Mouse (Mus musculus) lung, postnatal 10 days (tissue): ENCODE results near the gene Cotl1.

ENCODE experiments used
- DNase-seq: peaks from one replicate; pipeline ENCODE4 v3.0.0; 2021

Cotl1 gene

DNA sequence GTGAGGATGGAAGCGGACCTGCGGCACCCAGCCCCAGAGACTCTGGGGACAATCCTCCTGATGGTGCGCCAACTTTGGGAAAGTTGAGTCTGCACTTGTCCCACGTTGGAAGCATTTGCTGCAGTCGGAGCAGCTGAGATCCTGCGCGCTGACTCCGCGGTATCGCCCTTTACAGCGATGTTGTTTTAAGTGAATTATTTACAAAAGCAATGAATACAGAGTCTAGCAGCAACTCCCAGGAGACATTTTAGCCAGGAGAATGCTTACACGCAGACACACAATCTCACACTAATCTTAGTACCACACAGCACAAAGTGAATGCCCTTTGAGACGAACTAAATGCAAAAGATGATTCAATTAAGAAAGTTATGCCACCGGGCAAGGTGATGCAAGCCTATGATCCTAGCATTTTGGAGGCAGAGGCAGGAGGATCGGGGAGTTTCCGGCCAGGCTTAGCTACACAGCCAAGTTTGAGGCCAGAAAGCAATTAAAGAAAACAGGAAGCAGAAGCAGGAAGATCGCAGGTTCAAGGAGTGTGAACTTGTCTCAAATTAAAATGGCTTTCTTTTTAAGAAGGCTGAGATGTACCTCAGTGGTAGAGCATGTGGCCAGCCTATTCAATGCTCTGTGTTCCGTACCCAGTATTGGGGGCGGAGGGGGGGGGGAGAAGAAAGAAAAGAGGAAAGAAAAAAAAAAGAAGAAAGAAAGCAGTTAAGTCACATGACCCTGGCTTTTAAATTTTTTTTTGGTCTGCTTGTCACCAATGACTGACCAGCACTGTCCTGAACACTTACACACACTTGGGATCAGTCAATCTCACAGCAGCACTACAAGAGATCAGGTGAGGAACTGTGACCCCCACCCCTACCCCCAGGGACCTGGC, 2.0 kb downstream of the Cotl1 start:
- no peak for DNase-seq

DNA sequence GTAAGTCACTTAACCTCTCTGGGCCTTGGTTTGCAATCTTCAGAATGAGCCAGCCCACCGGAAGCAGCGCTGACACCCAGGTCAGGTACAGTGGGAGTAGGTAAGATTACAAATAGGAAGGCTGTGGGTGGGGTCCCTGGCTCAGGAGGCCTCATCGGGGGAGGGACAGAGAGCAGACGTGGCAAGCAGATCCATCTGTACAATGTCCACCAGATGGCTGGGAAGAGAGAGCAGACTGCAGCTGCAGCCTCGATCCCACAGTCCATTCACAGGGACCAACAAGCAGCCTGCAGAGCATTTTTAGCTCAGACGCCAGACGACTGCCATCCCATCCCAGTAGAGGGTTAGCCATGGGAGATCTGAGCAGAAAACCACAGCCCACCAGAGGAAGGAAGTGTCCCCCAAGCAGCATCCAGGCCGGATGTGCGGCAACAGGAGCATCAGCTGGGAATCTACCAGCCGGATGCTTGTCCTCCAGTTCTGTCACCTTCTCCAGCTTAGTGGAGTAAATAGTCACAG, 2.7 kb downstream of the Cotl1 start:
- DNase-seq = peak; percentile 46

DNA sequence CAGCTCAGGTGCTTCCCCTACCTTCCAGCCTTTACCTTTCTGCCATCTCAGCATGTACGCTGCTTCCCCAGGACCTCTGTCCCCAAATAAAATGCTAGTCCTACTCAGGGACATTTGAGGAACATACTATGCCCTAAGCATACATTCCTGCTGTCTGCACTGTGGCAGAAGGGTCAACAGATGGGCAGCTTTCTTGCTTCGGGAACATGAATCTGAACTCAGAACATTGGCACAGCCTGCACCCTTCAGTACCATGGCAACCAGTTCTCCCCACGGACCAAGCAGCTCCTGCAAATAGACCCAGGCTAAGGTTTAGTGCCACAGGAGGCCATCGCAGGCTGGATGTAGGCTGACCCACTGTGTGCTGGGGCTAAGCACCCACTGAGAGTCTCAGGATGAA, 3.5 kb downstream of the Cotl1 start:
- DNase-seq = no peak

DNA sequence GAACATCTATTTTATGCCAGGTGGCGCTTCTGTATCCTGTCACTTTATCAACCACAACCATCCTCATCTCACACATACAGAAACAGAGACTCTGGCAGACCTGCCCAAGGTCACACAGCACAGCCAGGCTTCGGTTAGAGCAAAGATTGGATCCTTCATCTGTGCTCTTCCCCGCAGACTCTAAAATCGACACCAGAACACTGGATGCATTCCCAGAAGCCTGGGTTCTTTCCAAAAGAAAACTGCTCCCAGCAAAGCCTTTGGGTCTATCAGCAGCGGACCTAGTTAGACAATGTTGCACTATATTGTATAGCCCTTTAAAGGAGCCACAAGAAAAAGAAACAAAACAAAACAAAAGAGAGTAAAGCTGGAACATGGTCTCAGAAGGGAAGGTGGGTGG, 5.1 kb downstream of the Cotl1 start:
- DNase-seq = no peak

DNA sequence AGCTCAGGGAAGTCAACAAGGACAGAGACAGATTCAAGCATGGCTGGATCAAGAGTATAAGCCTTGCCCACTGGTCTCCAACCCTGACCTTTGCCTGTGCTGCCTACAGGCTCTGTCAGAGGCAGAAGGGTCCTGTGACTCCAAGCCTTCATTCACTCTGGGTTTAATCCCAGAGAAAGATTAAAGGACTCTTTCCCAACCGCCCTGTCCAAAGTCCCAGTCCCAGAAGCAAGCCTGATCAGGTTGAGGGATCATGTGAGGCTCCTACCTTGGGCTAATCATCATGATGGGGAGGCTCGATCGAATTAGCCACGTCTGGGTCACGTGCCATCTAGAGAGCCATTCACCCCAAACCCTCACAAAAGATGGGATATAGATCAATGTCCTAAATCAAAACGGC, 5.7 kb downstream of the Cotl1 start:
- no peak for DNase-seq

DNA sequence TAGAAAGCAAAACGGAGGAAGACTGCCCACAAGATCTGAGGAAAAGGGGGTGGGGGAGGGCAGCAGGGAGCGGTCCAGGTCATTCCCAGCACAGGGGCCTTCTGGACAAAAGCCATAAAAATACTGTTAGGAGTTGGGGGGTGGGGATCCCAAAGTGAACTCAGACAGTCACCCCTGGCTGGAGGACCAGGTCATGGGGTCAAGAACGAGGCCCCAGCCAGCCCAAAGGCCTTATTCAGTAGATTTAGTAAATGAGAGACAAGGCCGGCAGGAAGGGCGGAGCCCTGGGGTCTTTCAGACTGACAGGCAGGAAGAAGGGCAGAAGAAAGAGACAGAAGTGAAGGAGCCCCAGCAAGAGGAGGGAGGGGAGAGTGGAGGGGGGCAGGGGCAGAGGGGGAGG, 7.4 kb downstream of the Cotl1 start:
- DNase-seq = no peak

DNA sequence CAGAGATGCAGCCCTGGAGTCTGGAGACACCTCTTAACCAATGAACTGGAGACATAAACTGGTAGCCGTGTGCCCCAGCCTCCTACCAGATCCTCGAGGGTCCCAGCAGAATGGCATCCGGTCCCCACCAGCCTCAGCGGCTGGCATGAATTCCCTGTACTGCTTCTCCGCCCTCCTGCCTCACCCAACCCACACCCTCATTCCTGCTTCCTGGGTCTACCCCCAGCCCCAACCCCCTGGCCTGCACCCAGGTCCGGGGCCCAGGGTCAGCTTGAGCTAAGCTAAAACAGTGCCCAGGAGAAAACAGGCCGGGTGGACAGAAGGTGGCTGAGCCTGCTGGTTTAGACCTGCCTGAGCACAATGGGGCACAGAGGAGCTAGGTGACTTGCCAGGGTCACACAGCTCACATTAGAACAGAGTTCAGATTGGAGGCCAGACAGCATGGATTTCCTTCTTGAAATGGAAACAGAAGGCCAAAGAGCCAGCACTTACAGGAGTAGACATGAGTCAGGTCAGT, 8.2 kb downstream of the Cotl1 start:
- DNase-seq = no peak

DNA sequence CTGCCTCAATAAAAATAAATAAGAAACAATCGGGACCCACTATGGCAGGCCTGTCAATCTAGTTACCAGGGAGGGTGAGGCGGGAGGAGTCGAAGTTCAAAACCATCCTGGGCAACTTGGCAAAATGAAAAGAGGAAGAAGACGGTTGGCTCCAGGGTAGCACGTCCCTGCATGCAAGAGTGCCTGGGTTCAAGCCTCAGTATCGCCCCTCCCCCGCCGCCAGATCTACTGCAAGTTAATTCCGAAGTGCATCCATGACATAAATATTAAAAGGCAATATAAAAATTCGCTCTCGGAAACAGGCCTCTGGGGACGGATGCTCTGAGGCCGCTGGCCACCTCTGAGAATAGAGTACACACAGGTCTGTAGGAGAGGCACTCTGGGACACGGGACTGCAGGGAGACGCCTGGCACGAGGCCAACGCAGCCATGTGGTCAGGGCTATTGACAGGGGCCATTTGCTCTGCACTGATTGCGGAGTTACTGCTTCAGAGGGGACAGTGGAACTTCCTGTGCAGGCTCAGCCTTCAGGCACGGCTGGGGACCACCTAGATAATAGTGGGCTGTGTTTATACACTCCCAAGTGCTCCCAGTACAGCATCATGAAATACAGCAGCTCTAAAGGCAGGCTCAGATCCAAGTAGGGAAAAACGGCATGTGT, 8.9 kb downstream of the Cotl1 start:
- DNase-seq = peak; percentile 82

DNA sequence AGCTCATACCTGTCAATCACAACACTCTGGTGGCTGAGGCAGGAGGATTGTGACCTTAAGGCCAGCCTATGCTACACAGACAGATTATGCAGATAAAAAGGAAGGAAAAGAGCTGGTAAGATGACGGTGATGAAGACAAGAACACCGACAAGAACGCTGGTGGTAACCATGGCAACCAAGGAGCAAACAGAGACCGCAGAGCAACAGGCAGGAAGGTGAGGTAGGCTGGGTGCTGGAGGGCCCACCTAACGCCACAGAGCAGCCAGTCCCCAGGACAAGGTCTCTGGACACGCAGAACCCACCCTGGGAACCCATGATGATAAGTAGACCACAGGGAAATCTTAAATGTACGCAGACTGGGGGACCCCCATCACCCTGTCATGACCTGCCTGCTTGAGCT, 9.8 kb downstream of the Cotl1 start:
- DNase-seq = no peak

DNA sequence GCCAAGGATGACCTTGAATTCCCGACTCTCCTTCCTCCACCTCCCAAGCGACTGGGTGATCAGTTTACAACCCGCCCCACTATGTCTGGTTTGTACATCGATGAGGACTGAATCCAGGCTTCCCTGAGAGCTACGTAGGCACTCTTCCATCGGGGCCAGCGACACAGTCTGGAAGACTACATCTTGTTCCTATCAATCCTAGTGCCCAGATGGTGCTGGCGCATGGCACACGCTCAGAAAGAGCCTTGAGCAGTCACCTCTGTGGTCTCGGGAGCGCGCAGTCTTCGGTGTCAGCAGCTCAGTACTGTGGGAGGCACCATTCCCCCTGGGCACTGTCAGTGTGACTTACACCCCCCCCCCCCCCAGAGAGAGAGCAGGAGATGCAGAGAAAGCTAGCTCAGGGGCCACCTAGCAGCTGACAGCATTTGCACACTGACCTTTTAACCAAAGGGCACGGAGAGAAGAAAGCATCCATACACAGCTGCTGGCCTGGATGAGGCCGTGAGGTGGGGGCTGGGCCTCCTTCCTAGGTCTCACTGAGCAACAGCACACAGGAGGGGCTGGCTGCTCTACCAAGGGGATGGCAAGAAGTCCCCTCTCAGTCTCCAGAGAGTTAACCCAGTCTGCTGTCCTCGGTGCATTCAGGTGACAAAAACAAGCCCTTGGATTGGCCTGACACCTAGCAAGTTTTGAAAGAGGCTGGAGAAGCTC, 10.3 kb downstream of the Cotl1 start:
- no peak for DNase-seq

DNA sequence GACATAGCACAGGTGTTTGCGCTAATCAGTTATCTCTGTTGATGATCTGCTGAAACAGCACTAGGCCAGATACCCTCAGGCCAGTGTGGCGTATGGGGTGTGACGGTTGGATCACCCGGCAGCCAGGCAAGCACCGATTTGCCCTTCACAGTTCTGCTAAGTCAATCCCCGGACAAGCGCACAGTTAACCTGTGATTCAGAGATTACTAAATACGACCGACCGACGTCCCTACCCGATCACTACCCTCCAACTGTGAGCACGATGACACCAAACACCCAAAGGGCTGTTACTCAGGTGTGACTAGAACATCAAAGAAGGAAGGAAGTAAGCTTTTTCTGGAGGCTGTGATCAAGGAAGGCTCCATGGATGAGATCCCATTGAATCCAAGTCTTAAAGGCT, 10.9 kb downstream of the Cotl1 start:
- DNase-seq = no peak

DNA sequence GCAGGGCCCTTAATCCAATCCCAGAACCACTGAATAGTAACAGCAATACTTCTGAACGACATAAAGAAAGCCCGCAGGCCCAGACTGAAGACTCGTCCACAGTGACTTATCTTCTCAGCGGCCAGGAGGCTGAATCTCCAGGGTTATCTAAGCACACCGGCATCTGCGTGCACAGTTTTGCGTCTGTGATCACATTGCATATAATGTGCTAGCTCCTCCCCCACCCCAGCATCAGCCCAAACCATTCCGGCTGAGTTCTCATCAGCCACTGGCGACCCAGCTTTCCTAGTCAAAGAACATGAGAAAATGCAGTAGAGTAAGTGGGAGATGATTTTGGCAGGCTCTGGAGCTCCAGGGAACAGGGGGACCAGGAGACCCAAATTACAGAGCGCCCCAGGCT, 11.3 kb downstream of the Cotl1 start:
- DNase-seq = no peak

DNA sequence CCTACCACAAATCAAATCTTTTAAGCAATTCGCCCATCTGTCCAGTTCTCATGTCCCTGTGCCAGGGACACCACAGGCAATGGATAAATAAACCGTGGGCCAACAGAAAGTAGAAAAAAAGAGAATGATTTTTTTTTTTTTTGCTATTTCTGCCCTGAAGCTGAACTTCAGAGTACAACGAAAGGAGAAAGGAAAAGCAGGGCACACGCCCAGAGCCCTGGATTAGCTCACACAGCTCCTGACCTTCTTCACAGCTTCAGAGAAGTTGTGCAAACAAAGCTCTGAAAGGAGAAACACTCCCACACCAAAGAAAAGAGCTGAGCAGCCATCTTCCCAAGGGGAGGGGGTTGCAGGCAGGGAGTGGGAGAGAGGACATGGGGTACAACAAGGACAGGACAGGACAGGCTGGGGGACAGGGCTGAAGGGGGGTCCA, 12.6 kb downstream of the Cotl1 start:
- peak; percentile 65 for DNase-seq

DNA sequence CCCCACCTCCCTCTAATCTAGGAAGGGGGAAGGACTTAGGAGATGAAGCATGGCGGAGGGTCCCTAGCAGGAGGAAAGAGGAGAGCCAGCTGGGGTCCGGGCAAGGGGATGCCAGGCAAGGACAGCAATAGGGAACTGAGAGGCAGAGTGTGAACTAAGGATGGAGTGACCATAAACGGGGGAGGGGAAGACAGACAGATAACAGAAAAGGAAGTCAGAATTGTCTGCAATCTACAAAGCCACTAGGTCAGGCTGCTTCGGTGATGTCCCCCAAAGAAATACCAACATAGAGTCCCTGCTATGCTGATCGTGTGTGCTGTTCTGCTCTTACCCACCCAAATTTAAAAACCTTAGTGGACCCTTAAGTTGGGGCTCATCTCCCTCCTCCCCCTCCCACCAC, 13.4 kb downstream of the Cotl1 start:
- DNase-seq = no peak

DNA sequence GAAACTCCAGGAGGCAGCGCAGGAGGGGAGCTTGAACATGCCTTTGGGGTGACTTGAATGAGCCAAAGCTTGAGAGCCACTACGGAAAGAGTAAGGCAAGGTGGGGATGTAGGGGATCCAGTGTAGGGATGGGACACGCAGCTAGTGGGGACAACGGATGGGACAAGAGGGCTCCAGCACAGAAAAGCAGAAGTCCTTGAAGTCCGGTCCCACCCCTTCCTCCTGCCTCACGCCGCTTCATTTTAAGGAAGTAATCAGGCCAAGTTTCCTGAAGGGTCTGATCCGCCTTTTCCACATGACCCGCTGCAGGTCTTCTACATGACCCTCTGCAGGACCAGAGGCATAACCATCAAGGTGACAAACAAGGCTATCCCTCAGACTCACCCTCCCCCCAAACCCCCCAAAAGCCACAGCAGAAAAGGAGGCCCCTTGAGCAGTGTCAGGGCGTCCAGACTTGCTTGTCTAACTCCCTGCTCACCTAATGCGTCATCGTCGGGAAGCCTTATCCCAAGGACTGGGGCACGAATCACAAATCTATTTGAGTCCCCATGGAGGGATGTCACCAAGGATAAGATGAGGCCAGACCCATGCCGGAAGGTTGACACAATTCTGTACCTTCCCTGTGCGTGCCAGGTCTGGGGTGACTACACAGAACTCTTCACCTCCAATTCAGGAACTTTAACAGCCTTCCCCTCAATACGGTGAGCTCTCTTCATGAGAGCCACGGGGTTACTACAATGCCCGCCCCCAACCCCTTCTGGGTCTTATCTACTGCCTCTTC, 14.2 kb downstream of the Cotl1 start:
- DNase-seq = no peak

DNA sequence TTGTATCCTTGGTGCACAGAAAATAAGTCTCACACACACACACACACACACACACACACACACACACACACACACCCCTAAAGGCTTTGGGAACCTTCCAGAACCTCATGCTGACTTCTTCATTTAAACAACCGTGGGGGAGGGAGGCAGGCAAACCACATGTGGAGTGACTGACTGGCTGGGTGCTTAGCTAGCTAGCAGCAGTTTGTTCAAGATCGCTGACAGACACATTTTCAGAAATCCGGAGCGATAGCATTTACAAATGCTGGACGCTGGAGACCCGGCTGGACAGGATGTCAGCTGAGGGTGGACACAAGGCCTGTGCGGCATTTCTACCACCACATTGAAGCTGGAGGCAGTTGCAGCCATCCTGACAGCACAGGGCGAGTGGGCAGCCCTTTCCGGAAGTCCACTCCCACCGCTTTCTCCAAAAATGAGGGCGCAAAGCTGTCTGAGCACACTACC, 15.5 kb downstream of the Cotl1 start:
- peak; percentile 81 for DNase-seq

DNA sequence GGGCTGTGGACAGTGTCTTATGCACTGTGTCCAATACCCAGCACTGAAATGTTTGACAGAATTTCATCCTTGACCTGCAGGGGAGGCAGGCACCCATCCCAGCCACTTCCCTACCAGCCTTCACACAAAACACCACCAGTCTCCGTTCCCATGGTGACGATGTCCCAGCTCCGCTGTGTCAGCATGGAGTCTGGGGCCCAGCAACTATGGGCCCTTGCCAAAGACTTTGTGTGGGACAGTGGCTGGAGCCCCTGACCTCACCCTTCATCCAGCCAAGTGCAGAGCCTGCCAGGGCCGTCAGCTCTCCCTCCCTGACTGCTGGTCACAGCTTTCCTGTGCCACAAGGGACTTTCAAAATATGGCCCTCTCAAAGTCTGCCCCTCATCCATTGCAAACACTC, 16.2 kb downstream of the Cotl1 start:
- DNase-seq = peak; percentile 63

DNA sequence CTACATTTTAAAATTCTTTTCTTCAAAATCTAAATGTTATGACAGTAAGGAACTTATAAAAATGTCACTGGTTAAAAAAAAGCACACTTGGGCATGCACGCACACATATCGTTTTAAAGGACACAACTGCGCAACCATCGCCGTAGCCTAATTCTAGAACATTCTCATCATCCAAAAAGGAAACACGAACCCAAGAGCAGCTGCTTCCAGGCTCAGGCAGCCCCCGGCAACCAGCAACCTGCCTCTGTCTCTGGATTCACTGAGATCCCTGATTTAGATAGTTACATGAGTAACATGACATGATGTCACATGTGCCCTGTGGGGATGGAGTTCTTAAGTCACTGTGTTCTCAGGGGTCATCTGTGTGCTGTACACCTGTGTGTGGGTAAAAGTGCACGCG, 17.1 kb downstream of the Cotl1 start:
- no peak for DNase-seq

DNA sequence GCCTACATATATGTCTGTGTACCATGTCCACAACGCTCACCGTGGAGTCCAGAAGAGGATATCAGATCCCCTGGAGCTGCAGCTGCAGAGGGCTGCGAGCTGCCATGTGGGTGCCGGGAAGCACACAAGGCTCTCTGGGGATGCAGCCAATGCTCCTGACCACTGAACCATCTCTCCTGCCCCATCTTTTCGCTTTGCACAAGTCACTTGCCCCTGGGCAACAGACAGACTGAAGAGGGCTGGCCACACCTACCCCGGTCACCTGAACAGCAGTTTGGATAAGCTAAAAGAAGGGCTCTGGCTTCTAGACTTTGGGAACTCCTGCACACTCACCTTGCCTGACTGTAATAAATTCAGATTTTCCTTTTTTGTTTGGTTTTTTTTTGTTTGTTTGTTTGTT, 18.7 kb downstream of the Cotl1 start:
- no peak for DNase-seq

DNA sequence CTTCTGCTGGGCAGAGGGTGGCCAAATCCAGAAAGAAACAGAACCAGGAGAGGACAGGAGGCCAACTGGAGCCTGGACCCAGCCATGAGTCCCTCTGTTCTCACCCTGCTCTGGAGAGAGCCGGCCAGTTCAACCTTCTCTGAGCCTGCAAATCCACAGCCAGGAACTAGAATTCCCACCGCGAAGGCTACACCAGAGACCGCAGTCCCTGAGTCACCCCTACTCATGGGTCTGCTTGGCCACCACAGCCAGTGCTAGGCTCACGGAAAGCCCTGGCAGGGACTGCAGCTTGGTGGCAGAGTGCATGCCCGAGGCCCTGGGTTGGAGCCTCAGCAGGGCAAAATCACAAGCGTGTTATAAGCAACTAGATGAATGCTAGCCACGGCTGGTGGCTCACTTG, 20.4 kb downstream of the Cotl1 start:
- DNase-seq = no peak

DNA sequence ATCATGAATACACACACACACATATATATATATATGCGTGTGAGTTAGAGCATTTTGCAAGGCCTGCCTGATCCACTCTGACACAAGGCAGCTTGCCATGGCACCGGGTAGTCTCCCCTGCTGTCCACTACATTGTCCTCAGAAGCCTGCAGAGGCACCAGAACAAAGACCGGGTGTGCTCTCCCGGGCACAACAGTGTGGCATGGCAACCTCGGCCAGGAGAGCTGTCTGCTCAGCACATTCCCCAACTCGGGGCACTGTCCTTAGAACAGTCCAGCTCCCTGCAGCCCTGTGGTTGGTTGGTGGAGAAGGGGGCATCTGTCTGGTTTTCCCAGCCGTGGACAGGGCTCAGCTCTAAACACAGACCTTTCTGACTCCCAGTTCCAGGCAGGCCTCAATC, 21.0 kb downstream of the Cotl1 start:
- no peak for DNase-seq

DNA sequence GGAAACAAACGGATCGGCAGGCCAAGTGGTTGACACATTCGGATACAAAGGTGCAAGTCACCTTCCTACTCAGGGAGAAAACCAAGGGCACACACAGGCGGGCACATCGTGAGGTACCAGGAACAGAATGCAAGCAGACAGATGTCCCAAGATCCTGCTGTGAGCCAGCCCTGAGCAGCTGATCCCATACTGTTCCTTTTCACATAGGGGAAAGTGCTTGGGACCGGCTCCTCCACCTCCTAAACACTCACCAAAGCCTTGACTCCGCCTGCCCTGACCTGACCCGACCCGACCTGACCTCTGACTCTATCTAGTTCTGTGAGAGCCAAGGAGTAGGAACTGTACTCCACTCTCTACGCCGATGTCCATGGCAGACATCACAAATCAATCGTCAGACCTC, 22.9 kb downstream of the Cotl1 start:
- DNase-seq = no peak

DNA sequence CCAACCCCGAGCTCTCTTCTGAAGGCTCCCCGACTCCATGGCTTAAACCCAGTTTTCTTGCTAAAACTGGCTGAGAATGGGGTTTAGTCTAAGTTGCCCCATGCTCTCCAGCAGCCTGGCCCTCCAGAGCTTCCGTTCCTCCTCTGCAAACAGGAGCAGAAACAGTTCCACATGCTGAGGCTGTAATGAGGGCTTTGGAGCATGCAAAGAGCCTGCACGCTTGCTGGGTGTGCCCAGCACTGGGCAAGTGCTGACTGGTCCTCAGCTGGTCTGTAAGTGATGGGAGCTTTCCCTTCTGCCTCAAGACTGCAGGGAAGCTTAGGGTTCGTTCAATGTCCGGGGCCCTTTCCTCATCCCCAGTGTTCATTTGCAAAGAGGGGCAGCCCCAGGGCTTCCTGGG, 24.1 kb downstream of the Cotl1 start:
- no peak for DNase-seq
